Mouse (Mus musculus) midbrain, embryonic 10.5 days (tissue): ENCODE measurements around the gene Poln. TPM values are rescaled to one million over a fixed set of nuclear protein-coding genes. Genes with fewer than 3 reads are reported as not detected.

ENCODE experiments used
- DNase-seq: peaks from one replicate; pipeline ENCODE4 v3.0.0-alpha.2; 2017; ENCODE audit warnings: low spot score
- H3K27ac ChIP-seq: fragments of 300-500 bp; sonication (generic); replicated peaks from 2 replicates; pipeline ENCODE4 v1.5.1; 2016; ENCODE audit warnings: mild to moderate bottlenecking
- H3K27me3 ChIP-seq: fragments of 300-500 bp; sonication (generic); 2 replicates; pipeline ENCODE4 v1.6.1; 2016; ENCODE audit warnings: low read depth, mild to moderate bottlenecking; ENCODE audit not compliant: poor library complexity, severe bottlenecking
- H3K36me3 ChIP-seq: fragments of 300-500 bp; sonication (generic); 2 replicates; pipeline ENCODE4 v1.6.1; 2016; ENCODE audit warnings: mild to moderate bottlenecking, moderate library complexity
- H3K4me1 ChIP-seq: fragments of 300-500 bp; sonication (generic); 2 replicates; pipeline ENCODE4 v1.6.1; 2016
- H3K4me3 ChIP-seq: fragments of 300-500 bp; sonication (generic); 2 replicates; pipeline ENCODE4 v1.5.1; 2016; ENCODE audit warnings: mild to moderate bottlenecking, moderate library complexity
- H3K9me3 ChIP-seq: fragments of 300-500 bp; sonication (generic); replicated peaks from 2 replicates; pipeline ENCODE4 v1.6.1; 2016; ENCODE audit warnings: mild to moderate bottlenecking
- WGBS: fragments of 180-500 bp; shearing (Covaris S2); methylation state at CpG from one replicate; pipeline ENCODE4 v1.1.7; 2016; 5-methylcytosine and 5-hydroxymethylcytosine counted together
- polyA plus RNA-seq: library from polyadenylated mRNA; unstranded; fragments of >200 nt; fragmentation: Nextera tagmentation; extraction: Ambion mirVana; gene quantifications from 2 replicates; pipeline ENCODE4 v1.2.1, GENCODE M21; 2016

The Poln gene
- polyA plus RNA-seq, 1 experiment from 2014 or later: 1.2 TPM

GRCm38 (mm10) chr5:33995843-33996693 is 173.2 kb downstream of the Poln start, which contains the start of gene Nat8l:
Gene Nat8l, plus strand, starts transcription at chr5:33995984.
- H3K36me3 ChIP-seq: peaks cover 22% of the 10 kb centered on the region
- H3K27ac ChIP-seq: peak within 1 kb of the TSS; percentile 92
- WGBS: under 1% methylated on average over 90 of the region's 90 CpGs
- peak within 1 kb of the TSS; percentile 80 for H3K4me3 ChIP-seq
- H3K27me3 ChIP-seq: peaks cover 53% of the 10 kb centered on the region
- peaks cover 48% of the 10 kb centered on the region for H3K4me1 ChIP-seq
- peak; percentile 91 for DNase-seq
- H3K9me3 ChIP-seq: no peaks in the 10 kb centered on the region

DNA sequence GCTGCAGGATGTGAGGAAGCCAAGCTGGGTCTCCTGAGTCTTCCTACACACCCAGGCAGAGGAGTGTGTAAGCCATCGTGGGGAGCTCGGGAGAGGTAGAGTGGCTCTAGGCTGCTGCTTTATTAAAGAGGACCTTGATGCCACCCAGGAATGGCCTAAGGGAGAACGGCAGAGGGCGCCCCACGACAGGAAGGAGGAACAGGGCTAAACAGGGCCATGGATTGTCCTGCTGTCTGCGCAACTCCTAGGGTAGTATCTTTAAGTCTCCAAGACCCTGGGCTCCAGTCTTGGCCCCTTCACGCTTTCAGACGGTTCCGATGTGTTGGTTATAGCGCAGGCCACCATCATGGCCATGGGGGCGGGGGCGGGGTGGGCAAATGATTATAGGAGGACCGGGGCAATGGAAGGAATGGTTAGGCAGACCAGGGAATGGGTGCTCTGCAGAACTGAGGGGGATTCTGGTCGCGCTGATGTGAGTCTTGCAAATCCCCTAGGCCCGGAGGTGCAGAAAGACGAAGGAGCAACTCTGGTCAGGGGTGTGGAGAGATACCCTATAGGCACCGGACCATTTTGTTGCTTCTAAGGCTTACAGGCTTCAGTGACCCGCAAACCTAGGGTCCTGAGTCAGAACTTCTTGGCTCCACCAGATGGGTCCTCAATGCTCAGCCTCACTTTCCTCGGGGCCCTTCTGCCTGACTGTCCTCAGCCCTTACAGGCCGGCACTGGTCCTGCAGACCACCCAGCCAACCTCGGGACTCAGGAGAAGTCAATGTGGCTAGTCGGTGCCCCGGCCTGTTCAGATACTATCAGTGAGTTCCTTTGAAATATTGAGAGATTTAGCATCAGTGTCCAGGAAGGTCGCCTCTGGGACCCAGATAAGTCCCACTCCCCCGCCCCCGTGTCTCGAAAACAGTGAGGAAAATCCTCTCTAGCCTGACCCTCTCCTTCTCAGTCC is 174.3 kb downstream of the Poln start:
- Histone ChIP-seq H3K27ac (peak overlapping the region; percentile 92), H3K4me1 (peaks cover 48% of the 10 kb centered on the region), H3K27me3 (peaks cover 53% of the 10 kb centered on the region), H3K9me3 (no peaks in the 10 kb centered on the region), H3K4me3 (peak overlapping the region; percentile 80), H3K36me3 (peaks cover 11% of the 10 kb centered on the region)
- peak; percentile 49 for DNase-seq
- 33% methylated on average over 28 of the region's 28 CpGs for WGBS

DNA sequence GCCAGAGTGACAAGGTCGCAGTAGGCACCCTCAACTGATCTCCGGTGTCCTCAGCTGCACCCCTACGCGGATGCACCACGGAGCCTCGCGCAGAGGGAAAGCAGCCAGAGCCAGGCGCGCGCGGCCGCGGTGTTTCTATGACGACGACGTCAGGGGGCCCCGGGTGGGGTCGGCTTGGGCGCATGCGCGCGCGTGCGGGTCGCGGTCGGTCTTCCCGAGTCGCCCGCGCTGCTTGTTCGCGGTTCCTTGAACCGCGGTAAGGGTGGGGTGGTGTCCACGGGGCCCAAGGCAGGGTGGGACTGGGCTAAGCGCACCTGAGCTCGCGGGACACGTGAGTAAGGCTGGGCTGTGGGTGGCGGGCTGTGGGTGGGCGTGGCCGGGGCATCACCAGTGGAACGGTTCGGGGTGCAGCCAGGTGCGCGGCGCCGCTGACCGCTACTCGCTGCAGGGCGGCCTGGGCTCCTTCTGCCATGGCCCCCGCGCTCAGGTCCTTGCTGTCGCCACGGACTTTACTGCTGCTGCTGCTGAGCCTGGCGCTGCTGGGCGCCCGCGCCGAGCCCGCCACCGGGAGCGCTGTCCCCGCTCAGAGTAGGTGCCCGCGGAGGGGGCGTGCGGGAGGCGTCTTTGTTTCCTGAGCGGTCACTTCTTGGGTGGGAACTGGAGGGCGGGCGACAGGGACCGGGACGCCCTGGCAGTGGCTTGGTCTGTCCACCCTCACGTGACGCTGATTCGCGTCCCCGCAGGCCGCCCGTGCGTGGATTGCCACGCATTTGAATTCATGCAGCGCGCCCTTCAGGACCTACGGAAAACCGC is 185.7 kb downstream of the Poln start, which contains the start of gene Gm1673:
Gm1673 (plus strand) TSS at position 125 of the 813 bp plus-strand sequence.
- Histone ChIP-seq H3K27ac (peak within 1 kb of the TSS; percentile 94), H3K4me1 (peaks cover 45% of the 10 kb centered on the region), H3K36me3 (peaks cover 34% of the 10 kb centered on the region), H3K9me3 (no peaks in the 10 kb centered on the region; the same call in 1 of the 2 replicates), H3K4me3 (peak within 1 kb of the TSS; percentile 96), H3K27me3 (0 out of 2 replicates have a peak, but pooled peaks cover 6% of the 10 kb centered on the region)
- WGBS: under 1% methylated on average over 88 of the region's 88 CpGs
- DNase-seq: peak; percentile 91

DNA sequence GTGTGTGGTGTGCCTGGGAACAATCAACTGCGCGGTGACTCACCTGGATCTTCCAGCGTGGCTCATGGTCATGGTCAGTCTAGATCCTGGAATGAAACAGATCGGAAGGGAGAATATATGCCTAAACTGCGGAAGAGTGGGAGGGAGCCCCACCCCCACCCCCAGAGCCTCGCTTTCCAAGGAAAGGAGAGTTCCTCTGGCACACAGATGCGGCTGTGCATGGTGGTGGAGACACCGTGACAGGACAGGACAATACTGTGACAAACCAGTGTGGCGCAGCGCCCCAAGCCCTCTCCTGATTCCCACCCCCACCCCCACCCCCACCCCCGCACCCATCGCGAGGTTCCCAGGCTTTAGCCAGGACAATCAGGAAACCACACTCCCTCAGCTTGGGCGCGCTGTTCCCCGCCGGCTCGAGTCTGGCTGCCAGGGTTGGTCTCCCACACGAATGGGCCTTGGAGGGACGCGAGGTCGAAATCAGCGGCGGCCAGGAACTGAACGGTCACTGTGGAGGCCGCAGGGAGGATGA is 186.5 kb downstream of the Poln start:
- no peaks in the 10 kb centered on the region; the same call in 1 of the 2 replicates for H3K9me3 ChIP-seq
- peaks cover 45% of the 10 kb centered on the region for H3K4me1 ChIP-seq
- 5% methylated on average over 26 of the region's 26 CpGs for WGBS
- H3K27ac ChIP-seq: peak overlapping the region; percentile 94
- H3K36me3 ChIP-seq: peaks cover 34% of the 10 kb centered on the region
- 0 out of 2 replicates have a peak, but pooled peaks cover 6% of the 10 kb centered on the region for H3K27me3 ChIP-seq
- no peak for DNase-seq
- peak overlapping the region; percentile 96 for H3K4me3 ChIP-seq

GRCm38 (mm10) chr5:33976267-33976666 is 193.0 kb downstream of the Poln start:
- no peak overlapping the region for H3K27ac ChIP-seq

DNA sequence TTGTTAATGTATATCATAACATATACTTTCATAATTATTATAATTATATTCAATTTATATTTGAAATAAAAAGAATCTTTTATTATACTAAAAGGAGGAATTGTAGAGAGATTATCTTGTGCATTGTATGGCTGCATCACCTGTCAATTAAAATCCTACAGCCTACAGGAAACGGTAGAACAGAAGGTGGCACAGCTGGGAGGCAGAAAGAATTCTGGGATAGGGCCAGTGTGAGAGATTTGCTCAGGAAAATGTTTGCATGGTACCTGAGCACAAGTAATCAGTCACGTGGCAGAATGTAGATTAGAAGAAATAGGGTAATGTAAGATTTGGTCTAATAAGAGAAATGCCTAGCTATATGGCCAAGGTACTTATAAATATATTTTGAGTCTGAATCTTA is 194.5 kb downstream of the Poln start:
- WGBS: 64% methylated on average over 2 of the region's 2 CpGs
- H3K4me1 ChIP-seq: no peaks in the 10 kb centered on the region
- H3K36me3 ChIP-seq: peaks cover 6% of the 10 kb centered on the region; the same call in 1 of the 2 replicates

More at GRCm38 (mm10) chr5:33976267-33976666, 193.0 kb downstream of the Poln start:
- H3K4me3 ChIP-seq: no peak overlapping the region
- H3K27me3 ChIP-seq: no peaks in the 10 kb centered on the region
- no peaks in the 10 kb centered on the region; the same call in 1 of the 2 replicates for H3K9me3 ChIP-seq
- H3K36me3 ChIP-seq: peaks cover 13% of the 10 kb centered on the region
- WGBS: 40% methylated on average over 3 of the region's 3 CpGs
- no peak for DNase-seq
- H3K4me1 ChIP-seq: no peaks in the 10 kb centered on the region

GRCm38 (mm10) chr5:33959382-33959781 is 209.9 kb downstream of the Poln start:
- no peaks in the 10 kb centered on the region for H3K4me1 ChIP-seq
- H3K27me3 ChIP-seq: no peaks in the 10 kb centered on the region
- H3K4me3 ChIP-seq: no peak overlapping the region
- H3K36me3 ChIP-seq: no peaks in the 10 kb centered on the region
- peaks cover 7% of the 10 kb centered on the region for H3K9me3 ChIP-seq
- WGBS: 91% methylated on average over 4 of the region's 4 CpGs
- no peak overlapping the region for H3K27ac ChIP-seq
- no peak for DNase-seq

More for the DNA sequence above, 194.5 kb downstream of the Poln start:
- DNase-seq: no peak
- Histone ChIP-seq H3K4me3 (no peak overlapping the region), H3K9me3 (no peaks in the 10 kb centered on the region; the same call in 1 of the 2 replicates), H3K27ac (no peak overlapping the region), H3K27me3 (no peaks in the 10 kb centered on the region)

Other genes with a start within 250 kb of the Poln start
- 85.4 and 88.1 TPM in 2 replicates for gene Nelfa, start 233.0 kb downstream of the Poln start, polyA plus RNA-seq
- 288 and 309 TPM in 2 replicates for gene Gm1673, start 186.0 kb downstream of the Poln start, polyA plus RNA-seq
- 1.5 and 2.2 TPM in 2 replicates for gene Nat8l, start 173.5 kb downstream of the Poln start, polyA plus RNA-seq
- gene Haus3, start 79 bp upstream of the Poln start, polyA plus RNA-seq: 46.5 and 52.2 TPM in 2 replicates
- gene Mxd4, start 18.3 kb upstream of the Poln start, polyA plus RNA-seq: 14.7 and 22.7 TPM in 2 replicates
- gene Zfyve28, start 119.0 kb upstream of the Poln start, polyA plus RNA-seq: 1.1 and 2.3 TPM in 2 replicates
- not detected in 2 replicates for gene Cfap99, start 119.2 kb upstream of the Poln start, polyA plus RNA-seq
- gene Rnf4, start 166.8 kb upstream of the Poln start, polyA plus RNA-seq: 196 and 197 TPM in 2 replicates
- 12.1 and 13.9 TPM in 2 replicates for gene Fam193a, start 200.5 kb upstream of the Poln start, polyA plus RNA-seq